Mouse (Mus musculus) macrophage (primary cell): ENCODE measurements around the gene Tmem159. TPM values are rescaled to one million over a fixed set of nuclear protein-coding genes. Genes with fewer than 3 reads are reported as not detected.

Source experiments
- H3K27ac ChIP-seq: fragments of 350-480 bp; formaldehyde crosslinking; 2 replicates; pipeline ENCODE4 v1.9.0; 2021
- H3K36me3 ChIP-seq: fragments of 350-480 bp; formaldehyde crosslinking; 2 replicates; pipeline ENCODE4 v1.9.0; 2021; ENCODE audit errors: inconsistent target
- H3K4me3 ChIP-seq: fragments of 350-480 bp; formaldehyde crosslinking; 2 replicates; pipeline ENCODE4 v1.9.0; 2021; ENCODE audit errors: inconsistent target
- H3K79me2 ChIP-seq: fragments of 350-480 bp; formaldehyde crosslinking; 2 replicates; pipeline ENCODE4 v1.9.0; 2021; ENCODE audit errors: inconsistent target
- WGBS: methylation state at CpG from one replicate; pipeline ENCODE4 v1.1.7; 2026; ENCODE audit warnings: inconsistent platforms; ENCODE audit not compliant: missing documents; 5-methylcytosine and 5-hydroxymethylcytosine counted together
- polyA plus RNA-seq: library from polyadenylated mRNA; stranded (reverse); fragments of 250-400 nt; gene quantifications from 3 replicates; pipeline ENCODE4 v1.2.4, GENCODE M21; 2018; ENCODE audit warnings: inconsistent platforms

Gene Tmem159
- polyA plus RNA-seq, 1 experiment from 2014 or later: 11.1 TPM

- no peaks in the 10 kb centered on the region for H3K79me2 ChIP-seq
- H3K4me3 ChIP-seq: no peak overlapping the region
- WGBS: 88% methylated on average over 11 of the region's 11 CpGs
- H3K36me3 ChIP-seq: no peaks in the 10 kb centered on the region
- H3K27ac ChIP-seq: no peak overlapping the region
Measured at GRCm38 (mm10) chr7:120163581-120164251, 61.6 kb downstream of the Tmem159 start.

Other genes with a start within 250 kb of the Tmem159 start
- 6.2 to 21.0 TPM (median 8.1 TPM) in 3 replicates for gene Lyrm1, start 206.5 kb upstream of the Tmem159 start, polyA plus RNA-seq
- gene Dcun1d3, start 206.1 kb upstream of the Tmem159 start, polyA plus RNA-seq: 6.6 to 9.8 TPM (median 9.0 TPM) in 3 replicates
- gene Dnah3, start 7.1 kb upstream of the Tmem159 start, polyA plus RNA-seq: not detected in 3 replicates
- gene Zp2, start 42.9 kb downstream of the Tmem159 start, polyA plus RNA-seq: not detected in 3 replicates
- gene Anks4b, start 71.5 kb downstream of the Tmem159 start, polyA plus RNA-seq: not detected in 3 replicates
- not detected in 3 replicates for gene Crym, start 99.8 kb downstream of the Tmem159 start, polyA plus RNA-seq
- not detected in 3 replicates for gene Abca14, start 101.6 kb downstream of the Tmem159 start, polyA plus RNA-seq
- gene Abca15, start 226.3 kb downstream of the Tmem159 start, polyA plus RNA-seq: not detected in 3 replicates